Mouse (Mus musculus): ENCODE data around the gene Pycr2.

- TF ChIP-seq POLR2A (IDR thresholded peaks at IDR 0.05; ENCODE audit: borderline replicate concordance, insufficient read depth, low read length) (no peak), CTCF (IDR thresholded peaks at IDR 0.05; ENCODE audit: borderline replicate concordance, insufficient read depth, low read depth, low read length) (no peak)
Observed at GRCm38 (mm10) chr1:180917053-180917452, 13.0 kb downstream of the Pycr2 start.

Data from cerebellum, adult 2 months (tissue).